Mouse (Mus musculus): Measurements from ENCODE around the gene Ikbke. TPM values are rescaled to one million over a fixed set of nuclear protein-coding genes. Genes with fewer than 3 reads are reported as not detected.
"Not testable (repeated sequence)": the region's sequence is repeated elsewhere in the genome, so short reads cannot be mapped to it uniquely, and the experiment has no call there.

The Ikbke gene
- total RNA-seq, 2 experiments from 2014 or later, result 2.9 to 3.1 TPM

- intact Hi-C loops (cut with DNase I), result loop anchor here (5.0 kb wide), 1 partner anchor 378 kb away; no protein-coding TSS in a partner anchor
- DNase-seq, result no peak
Measured at GRCm38 (mm10) chr1:131284167-131284566, 4.8 kb upstream of the Ikbke start.

GRCm38 (mm10) chr1:131281731-131282130, 2.3 kb upstream of the Ikbke start:
- DNase-seq, result no peak
- intact Hi-C loops (cut with DNase I), result loop anchor here (5.0 kb wide), 1 partner anchor 381 kb away; no protein-coding TSS in a partner anchor

GRCm38 (mm10) chr1:131280280-131280679, 874 bp upstream of the Ikbke start:
- no peak for DNase-seq
- intact Hi-C loops (cut with DNase I), result loop anchor here (5.0 kb wide), 1 partner anchor 382 kb away; no protein-coding TSS in a partner anchor

DNA sequence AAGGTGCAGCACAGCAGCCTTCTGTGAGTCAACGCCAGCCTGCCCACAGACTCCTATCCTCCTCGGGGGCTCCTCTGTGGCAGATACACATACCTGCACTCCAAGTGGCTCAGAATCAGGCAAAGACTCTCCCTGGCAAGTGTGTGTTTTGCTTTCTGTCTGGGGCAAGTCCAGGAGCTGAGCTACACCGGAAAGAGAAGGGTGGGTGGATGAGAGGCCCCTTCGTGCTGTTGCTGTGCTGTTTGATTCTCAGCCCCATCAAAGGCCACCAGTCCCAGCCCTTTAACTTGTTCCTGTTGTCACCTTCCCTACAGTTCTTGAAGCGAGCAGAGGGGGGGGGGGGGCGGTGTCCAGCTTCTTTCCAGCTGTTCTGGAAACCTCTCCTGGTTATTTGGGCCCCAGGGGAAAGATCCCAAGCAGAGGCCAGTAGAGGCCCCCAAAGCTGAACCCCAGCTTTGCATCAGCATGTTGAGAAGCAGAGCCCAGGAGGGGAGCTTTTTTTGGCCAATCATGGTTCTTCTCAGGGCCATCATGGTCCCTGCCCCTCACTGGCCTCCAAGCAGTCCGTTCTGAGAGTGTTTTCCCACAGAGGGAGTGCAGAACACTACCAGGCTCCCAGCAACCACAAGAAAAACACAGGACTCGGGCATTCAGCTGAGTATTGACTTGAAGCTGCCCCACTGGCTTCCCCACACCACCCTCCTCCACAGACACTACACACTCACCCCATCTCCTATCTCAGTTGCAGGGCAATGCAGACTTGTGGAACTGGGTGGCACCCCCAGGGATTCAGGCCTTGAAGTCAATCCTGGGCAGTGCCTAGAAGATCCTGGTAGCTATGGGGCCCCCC, 575 bp downstream of the Ikbke start:
- DNase-seq, result peak in 1 of 2 experiments; percentile 27
- intact Hi-C loops (cut with DNase I), result no loop called here

GRCm38 (mm10) chr1:131276831-131277230, 2.6 kb downstream of the Ikbke start:
- intact Hi-C loops (cut with DNase I), result no loop called here

GRCm38 (mm10) chr1:131275577-131275976, 3.8 kb downstream of the Ikbke start:
- intact Hi-C loops (cut with DNase I), result no loop called here
- DNase-seq, result no peak

More at GRCm38 (mm10) chr1:131276831-131277230, 2.6 kb downstream of the Ikbke start:
- no peak for DNase-seq

GRCm38 (mm10) chr1:131274725-131275539, 4.5 kb downstream of the Ikbke start:
- DNase-seq, result no peak
- intact Hi-C loops (cut with DNase I), result no loop called here

- intact Hi-C loops (cut with DNase I), result loop anchor here (10.0 kb wide), 1 partner anchor 475 kb away; no protein-coding TSS in a partner anchor
- DNase-seq, result peak; percentile 77 to 79
Measured at GRCm38 (mm10) chr1:131269797-131270578, 9.4 kb downstream of the Ikbke start.

DNA sequence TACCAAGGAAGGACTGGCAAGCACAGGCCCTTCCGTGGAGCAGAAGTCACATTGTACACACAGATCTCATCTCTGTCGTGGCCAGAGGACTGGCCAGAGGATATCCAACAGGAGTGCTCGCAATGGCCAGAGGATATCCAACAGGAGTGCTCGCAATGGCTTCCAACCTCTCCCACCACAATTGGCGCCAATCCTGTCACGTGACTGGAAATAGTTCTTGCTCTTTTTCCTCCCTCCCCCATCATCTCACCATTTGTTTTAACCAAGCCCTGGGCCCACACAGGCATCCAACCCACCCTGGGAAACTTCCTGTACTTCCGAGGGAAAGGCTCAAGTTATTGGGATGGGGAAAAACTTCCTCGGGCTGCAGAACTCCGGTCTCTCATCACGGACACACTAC, 10.6 kb downstream of the Ikbke start:
- no peak for DNase-seq
- intact Hi-C loops (cut with DNase I), result loop anchor here (10.0 kb wide), 1 partner anchor 474 kb away; no protein-coding TSS in a partner anchor

DNA sequence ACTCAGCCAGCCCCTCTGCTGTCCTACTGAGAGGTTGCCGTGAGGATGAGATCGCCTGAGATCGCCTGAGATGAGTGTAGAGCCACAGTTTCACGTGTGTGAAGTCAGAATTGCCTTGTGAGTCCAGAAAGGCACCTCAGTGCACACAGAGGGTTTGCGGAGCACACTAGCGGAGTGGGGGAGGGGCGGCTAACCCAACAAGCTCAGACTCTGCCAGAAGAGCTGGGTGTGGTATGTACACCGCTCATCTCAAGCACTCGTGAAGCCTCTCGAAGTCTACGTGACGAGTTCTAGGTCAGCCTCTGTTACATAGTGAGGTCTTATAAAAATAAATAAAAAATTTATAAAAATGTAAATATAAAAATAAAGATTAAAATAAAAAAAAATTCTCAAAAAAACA, 15.5 kb downstream of the Ikbke start:
- DNase-seq, result no peak
- intact Hi-C loops (cut with DNase I), result loop anchor here (5.0 to 10.0 kb wide), 2 partner anchors 387 to 469 kb away; no protein-coding TSS in a partner anchor

- DNase-seq, result peak; percentile 71 to 84
- intact Hi-C loops (cut with DNase I), result loop anchor here (1.0 to 10.0 kb wide), 3 partner anchors 145 to 465 kb away; no protein-coding TSS in a partner anchor
Measured at GRCm38 (mm10) chr1:131260309-131260656, 19.1 kb downstream of the Ikbke start.

DNA sequence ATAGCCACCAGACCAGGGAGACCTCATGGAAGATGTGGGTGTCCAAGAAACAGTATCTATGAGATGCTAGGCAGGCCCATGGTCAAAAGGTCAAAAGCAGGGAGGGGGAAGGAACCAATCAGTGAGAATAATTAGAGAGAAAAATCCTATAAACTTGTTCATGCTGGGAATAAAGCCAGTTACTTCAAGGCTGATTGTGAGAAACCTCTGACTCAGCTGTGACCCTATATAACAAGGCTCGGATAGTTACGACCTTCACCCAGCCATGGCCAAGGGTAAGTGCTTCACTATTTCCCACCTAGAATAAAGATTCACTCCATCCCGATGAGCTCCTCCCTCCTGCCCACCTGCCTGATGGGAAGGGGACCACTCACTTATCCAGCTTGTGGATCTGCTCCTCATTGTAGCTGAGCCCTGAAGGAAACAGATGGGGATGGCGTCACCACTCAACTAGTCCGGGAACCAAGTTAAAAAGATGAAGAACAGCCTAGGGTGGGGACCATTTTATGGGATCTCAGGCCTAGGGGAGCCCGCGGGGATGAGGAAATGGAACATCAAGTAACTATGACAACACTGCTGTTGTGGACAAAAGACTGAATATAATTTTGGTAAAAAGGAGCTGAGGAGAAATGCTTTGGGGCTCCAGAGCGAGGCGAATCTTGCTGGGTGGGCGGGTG, 19.6 kb downstream of the Ikbke start:
- intact Hi-C loops (cut with DNase I), result loop anchor here (1.0 to 10.0 kb wide), 3 partner anchors 144 to 465 kb away; no protein-coding TSS in a partner anchor
- DNase-seq, result no peak

DNA sequence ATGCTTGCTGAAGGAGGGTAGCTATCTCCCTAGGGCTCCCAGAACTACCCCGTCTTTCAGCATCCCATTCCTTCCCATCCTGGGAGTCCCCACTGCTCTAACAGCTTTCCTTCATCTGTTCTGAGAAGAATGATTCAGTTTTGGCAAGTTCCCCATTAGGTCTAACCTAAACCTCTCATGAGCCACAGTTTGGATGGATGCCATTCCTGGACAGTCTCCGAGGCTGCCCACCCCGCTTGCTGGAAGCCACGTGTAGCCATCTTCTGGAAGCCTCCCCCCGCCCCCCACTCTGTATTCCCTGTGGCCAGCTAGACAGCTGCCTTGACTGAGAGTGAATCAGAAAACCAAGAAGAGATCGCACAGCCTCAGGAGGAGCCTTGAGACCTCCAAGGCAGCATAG, 22.1 kb downstream of the Ikbke start:
- intact Hi-C loops (cut with DNase I), result no loop called here
- no peak for DNase-seq

DNA sequence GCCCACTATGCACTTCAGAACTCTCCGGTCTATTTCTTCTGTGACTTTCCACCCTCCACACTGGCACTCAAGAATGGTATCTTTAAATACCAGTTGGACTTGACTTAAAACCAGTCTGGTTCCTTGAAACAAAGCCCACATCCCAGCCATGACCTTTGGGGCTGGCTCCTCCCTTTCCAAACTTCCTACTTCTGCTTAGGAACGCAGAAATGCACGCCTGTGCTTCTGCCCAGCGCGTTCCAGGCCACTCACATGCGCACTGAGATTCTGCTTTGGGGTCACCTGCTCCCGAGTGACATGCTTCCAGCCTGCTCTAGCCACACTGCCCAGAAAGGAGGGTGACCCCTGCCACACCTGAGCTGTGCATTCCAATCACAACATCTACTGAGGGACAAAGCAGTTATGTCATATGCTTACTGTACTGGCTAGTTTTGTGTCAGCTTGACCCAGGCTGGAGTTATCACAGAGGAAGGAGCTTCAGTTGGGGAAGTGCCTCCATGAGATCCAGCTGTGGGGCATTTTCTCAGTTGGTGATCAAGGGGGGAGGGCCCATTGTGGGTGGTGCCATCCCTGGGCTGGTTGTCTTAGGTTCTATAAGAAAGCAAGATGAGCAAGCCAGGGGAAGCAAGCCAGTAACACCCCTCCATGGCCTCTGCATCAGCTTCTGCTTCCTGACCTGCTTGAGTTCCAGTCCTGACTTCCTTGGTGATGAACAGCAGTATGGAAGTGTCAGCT, 26.7 kb downstream of the Ikbke start:
- intact Hi-C loops (cut with DNase I); DNase-seq: not testable (repeated sequence)

GRCm38 (mm10) chr1:131246433-131247395, 32.7 kb downstream of the Ikbke start:
- DNase-seq, result peak; percentile 60 to 75
- intact Hi-C loops (cut with DNase I), result loop anchor here (1.0 to 5.0 kb wide), 3 partner anchors 39 to 130 kb away; no protein-coding TSS in a partner anchor

DNA sequence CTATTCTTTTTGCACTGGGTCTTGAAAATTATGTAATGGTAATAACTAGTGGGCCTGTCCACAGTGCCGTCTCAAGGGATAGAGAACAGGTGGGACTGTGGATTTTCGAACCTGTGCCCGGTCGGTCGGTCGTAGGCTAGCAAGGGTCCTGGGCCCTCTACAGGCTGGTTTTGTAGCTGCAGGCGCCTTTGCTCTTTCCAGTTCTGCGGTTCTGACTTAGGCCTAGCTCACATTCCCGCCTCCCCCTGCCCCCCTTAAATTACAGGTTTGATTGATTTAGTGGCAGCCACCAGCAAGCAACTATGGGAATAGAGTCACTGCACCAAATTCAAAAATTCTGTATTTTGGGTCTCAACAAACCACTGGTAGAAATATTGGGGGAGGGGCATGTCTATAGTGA, 33.5 kb downstream of the Ikbke start:
- peak; percentile 57 to 66 for DNase-seq
- intact Hi-C loops (cut with DNase I), result loop anchor here (1.0 to 5.0 kb wide), 3 partner anchors 39 to 129 kb away; no protein-coding TSS in a partner anchor

GRCm38 (mm10) chr1:131245089-131245856, 34.1 kb downstream of the Ikbke start, which contains the start of gene Rassf5:
Gene Rassf5 (minus strand): TSS chr1:131245258.
- intact Hi-C loops (cut with DNase I), result loop anchor here (5.0 kb wide), 1 partner anchor 38 kb away; no protein-coding TSS in a partner anchor
- peak; percentile 74 to 79 for DNase-seq
